Mouse (Mus musculus) stomach, embryonic 14.5 days (tissue): ENCODE results near the gene Wfdc1. TPM values are rescaled to one million over a fixed set of nuclear protein-coding genes. Genes with fewer than 3 reads are reported as not detected.

Experiments
- ATAC-seq: fragments of 200-750 bp; cut with Nextera tagmentation; 2 replicates; pipeline ENCODE4 v1.8.0; 2017; ENCODE audit warnings: low read depth, moderate TSS enrichment; ENCODE audit not compliant: insufficient number of reproducible peaks, insufficient read depth, low FRiP score
- H3K27ac ChIP-seq: fragments of 300-500 bp; sonication (generic); 2 replicates; pipeline ENCODE4 v1.5.1; 2014; ENCODE audit warnings: mild to moderate bottlenecking, low read length, moderate library complexity, mixed read lengths
- H3K27me3 ChIP-seq: fragments of 300-500 bp; sonication (generic); 2 replicates; pipeline ENCODE4 v1.6.1; 2014; ENCODE audit warnings: low read length, control low read depth, mixed read lengths; ENCODE audit not compliant: control insufficient read depth, insufficient read depth
- H3K36me3 ChIP-seq: fragments of 300-500 bp; sonication (generic); 2 replicates; pipeline ENCODE4 v1.6.1; 2014; ENCODE audit warnings: mild to moderate bottlenecking, control low read depth, low read length, moderate library complexity, mixed read lengths; ENCODE audit not compliant: control insufficient read depth, insufficient read depth
- H3K4me1 ChIP-seq: fragments of 300-500 bp; sonication (generic); 2 replicates; pipeline ENCODE4 v1.6.1; 2014; ENCODE audit warnings: low read length, control low read depth, mixed read lengths; ENCODE audit not compliant: control insufficient read depth, insufficient read depth
- H3K4me2 ChIP-seq: fragments of 300-500 bp; sonication (generic); replicated peaks from 2 replicates; pipeline ENCODE4 v1.6.1; 2014; ENCODE audit warnings: low read depth, low read length, control low read depth
- H3K4me3 ChIP-seq: fragments of 300-500 bp; sonication (generic); 2 replicates; pipeline ENCODE4 v1.5.1; 2014; ENCODE audit warnings: low read depth, low read length, control low read depth
- H3K9ac ChIP-seq: fragments of 300-500 bp; sonication (generic); replicated peaks from 2 replicates; pipeline ENCODE4 v1.6.1; 2014; ENCODE audit warnings: low read depth, mild to moderate bottlenecking, control low read depth, low read length, moderate library complexity, mixed read lengths
- H3K9me3 ChIP-seq: fragments of 300-500 bp; sonication (generic); 2 replicates; pipeline ENCODE4 v1.6.1; 2016; ENCODE audit warnings: low read depth, low read length, control low read depth; ENCODE audit not compliant: control insufficient read depth
- WGBS: fragments of 180-500 bp; shearing (Covaris S2); extraction: QIAGEN DNeasy Blood & Tissue Kit; methylation state at CpG from one replicate; pipeline ENCODE4 v1.1.7; 2014; 5-methylcytosine and 5-hydroxymethylcytosine counted together
- polyA plus RNA-seq: library from polyadenylated mRNA; unstranded; fragments of >200 nt; fragmentation: Nextera tagmentation; extraction: Ambion mirVana; gene quantifications from 2 replicates; pipeline ENCODE4 v1.2.1, GENCODE M21; 2014

The Wfdc1 gene
- polyA plus RNA-seq, 1 experiment from 2014 or later, result 12.6 TPM

DNA sequence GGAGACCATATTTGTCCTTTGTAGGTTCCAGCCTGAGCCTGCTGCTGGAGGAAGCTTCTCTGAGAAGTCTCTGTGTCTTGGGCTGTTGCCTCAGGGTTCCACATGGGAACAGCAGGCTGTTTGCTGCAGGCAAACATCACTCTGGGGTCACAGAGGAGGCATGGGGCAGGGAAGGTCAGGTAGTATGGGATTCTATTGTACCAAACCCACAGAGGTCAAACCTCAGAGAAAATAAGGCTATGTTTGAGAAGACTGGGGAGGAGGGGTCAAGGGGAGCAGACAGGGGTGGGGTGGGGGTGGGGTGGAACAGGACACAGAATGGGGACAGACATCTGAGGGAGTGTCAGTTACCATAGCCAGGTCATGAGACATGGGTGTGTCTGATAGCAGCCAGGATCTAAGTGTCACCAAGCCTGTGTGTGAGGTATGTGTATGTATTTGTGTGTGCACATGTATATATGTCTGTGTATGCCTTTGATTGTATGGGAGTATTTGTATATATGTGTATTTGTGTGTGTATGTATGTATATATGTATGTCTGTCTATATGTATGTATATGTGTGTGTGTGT lies 50.6 kb downstream of the Wfdc1 start:
- H3K4me2 ChIP-seq, result no peak overlapping the region
- no peaks in the 10 kb centered on the region for H3K9me3 ChIP-seq
- peak; percentile 44; the same call in 1 of the 2 replicates for ATAC-seq
- no peak overlapping the region for H3K9ac ChIP-seq
- H3K4me3 ChIP-seq, result no peak overlapping the region
- no peak overlapping the region for H3K27ac ChIP-seq
- no peaks in the 10 kb centered on the region for H3K36me3 ChIP-seq
- H3K27me3 ChIP-seq, result no peaks in the 10 kb centered on the region
- peaks cover 8% of the 10 kb centered on the region; the same call in 1 of the 2 replicates for H3K4me1 ChIP-seq

DNA sequence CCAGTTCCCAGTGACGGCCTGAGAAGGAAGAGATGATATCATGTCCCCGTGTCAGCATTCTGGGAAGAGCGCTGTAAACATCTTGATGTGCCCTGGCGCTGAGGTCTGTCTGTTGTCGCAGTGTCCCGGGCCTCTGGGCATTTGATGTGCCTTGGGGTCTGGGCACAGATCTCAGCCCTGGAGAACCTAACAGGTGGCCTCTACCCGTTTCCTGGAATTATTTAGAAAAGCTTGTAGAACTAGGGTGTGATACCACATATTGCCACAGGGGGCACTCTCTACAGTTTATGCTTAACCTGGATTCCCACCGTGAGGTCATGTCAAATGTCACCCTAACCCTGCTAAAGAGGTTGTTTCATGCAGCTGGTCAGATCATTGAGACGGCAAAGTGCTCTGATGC lies 51.6 kb downstream of the Wfdc1 start:
- H3K4me2 ChIP-seq, result no peak overlapping the region
- H3K4me1 ChIP-seq, result peaks cover 8% of the 10 kb centered on the region; the same call in 1 of the 2 replicates
- ATAC-seq, result no peak
- no peaks in the 10 kb centered on the region for H3K9me3 ChIP-seq
- H3K36me3 ChIP-seq, result no peaks in the 10 kb centered on the region
- no peak overlapping the region for H3K27ac ChIP-seq
- no peak overlapping the region for H3K9ac ChIP-seq
- no peaks in the 10 kb centered on the region for H3K27me3 ChIP-seq
- no peak overlapping the region for H3K4me3 ChIP-seq
- WGBS, result 58% methylated on average over 9 of the region's 9 CpGs

DNA sequence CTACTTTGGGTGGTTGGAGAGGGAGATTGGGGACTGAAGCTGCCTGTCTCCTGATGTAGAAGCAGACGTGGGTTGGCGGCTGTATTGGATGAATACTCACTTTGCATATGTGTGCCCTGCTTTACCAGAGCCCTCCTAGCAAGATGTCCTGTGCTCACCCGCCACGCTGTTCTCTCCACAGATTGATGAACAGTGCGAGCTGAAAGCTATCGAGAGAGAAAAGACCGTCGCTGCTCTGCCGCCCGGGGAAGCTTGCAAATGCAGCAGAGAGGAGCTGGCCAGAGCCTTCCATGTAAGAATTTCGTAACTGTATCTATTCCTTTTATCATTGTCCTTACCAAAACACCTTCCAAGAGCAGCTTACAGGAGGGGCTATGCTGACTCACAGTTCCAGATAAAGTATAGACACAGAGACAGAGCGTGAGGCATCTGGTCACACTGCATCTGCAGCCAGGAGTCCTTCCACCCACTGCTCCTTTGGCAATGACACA lies 52.9 kb downstream of the Wfdc1 start:
- no peak overlapping the region for H3K9ac ChIP-seq
- WGBS, result 54% methylated on average over 12 of the region's 12 CpGs
- ATAC-seq, result no peak
- H3K4me2 ChIP-seq, result no peak overlapping the region
- peaks cover 8% of the 10 kb centered on the region; the same call in 1 of the 2 replicates for H3K4me1 ChIP-seq
- no peaks in the 10 kb centered on the region for H3K9me3 ChIP-seq
- H3K4me3 ChIP-seq, result no peak overlapping the region
- no peaks in the 10 kb centered on the region for H3K27me3 ChIP-seq
- no peaks in the 10 kb centered on the region for H3K36me3 ChIP-seq
- no peak overlapping the region for H3K27ac ChIP-seq

DNA sequence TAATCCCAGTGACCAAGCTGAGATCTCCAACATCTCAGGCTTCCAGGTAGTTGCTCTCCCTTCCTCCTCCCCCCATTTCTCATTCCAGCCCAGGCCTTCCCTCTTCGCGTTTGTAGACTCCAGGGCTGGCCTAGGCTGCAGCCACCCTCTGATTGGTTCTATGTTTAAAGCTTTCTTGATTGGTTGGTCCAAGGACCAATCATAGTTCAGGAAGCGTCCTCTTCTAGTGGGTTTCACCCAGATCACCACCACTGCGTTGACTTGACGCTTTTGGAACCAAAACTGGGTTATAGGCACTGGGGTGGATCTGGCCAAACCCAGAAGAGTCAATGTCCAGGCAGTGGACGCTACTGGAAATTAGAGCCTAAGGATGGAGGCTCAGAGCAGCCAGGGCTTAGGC lies 56.2 kb downstream of the Wfdc1 start:
- Histone ChIP-seq H3K27ac (no peak overlapping the region), H3K4me1 (no peaks in the 10 kb centered on the region), H3K36me3 (no peaks in the 10 kb centered on the region), H3K9me3 (no peaks in the 10 kb centered on the region), H3K4me3 (no peak overlapping the region), H3K4me2 (no peak overlapping the region), H3K27me3 (no peaks in the 10 kb centered on the region), H3K9ac (no peak overlapping the region)
- 53% methylated on average over 6 of the region's 6 CpGs for WGBS
- no peak for ATAC-seq

DNA sequence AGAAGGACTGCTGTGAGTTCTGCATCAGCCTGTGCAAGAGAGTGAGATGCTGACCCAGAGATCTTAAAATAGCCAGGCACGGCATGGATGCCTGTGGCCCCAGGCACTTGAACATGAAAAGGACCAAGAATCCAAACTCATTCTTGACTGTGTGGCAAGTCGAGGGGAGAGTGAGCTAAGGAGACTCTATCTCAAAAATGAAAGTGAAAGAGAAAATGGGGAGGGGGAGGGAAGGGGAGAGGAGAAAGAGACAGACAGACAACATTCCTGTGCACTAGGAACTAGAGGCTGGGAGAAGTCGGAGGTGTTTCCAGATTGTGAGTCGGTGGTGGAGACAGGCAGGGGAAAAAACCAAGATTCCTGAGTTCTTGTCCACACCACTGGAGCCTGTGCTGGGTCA lies 57.5 kb downstream of the Wfdc1 start:
- no peak for ATAC-seq
- Histone ChIP-seq H3K9me3 (no peaks in the 10 kb centered on the region), H3K27ac (no peak overlapping the region), H3K27me3 (no peaks in the 10 kb centered on the region), H3K4me1 (no peaks in the 10 kb centered on the region), H3K36me3 (no peaks in the 10 kb centered on the region), H3K9ac (no peak overlapping the region), H3K4me3 (no peak overlapping the region), H3K4me2 (no peak overlapping the region)
- 67% methylated on average over 4 of the region's 4 CpGs for WGBS

DNA sequence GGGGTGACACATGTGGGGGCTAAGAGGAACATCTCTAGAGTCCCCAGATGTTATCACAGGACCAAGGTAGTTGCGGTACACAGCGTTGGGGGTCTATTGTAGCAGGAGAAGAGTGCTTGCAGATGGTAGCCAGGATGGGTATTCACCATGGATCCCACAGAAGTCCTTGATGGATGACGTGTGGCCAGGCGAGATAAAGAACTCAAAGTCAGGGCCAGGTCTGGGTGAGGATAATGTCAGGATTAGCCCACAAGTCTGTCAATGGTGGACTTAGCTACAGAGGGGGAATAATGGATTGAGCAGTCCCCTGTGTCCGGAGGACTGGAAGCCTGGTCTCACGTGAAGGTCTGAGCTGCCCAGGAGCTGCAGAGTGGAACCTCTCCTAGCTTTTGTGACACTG lies 58.4 kb downstream of the Wfdc1 start:
- no peaks in the 10 kb centered on the region for H3K4me1 ChIP-seq
- H3K27ac ChIP-seq, result no peak overlapping the region
- H3K9ac ChIP-seq, result no peak overlapping the region
- no peak overlapping the region for H3K4me3 ChIP-seq
- no peaks in the 10 kb centered on the region for H3K9me3 ChIP-seq
- WGBS, result 78% methylated on average over 6 of the region's 6 CpGs
- H3K27me3 ChIP-seq, result no peaks in the 10 kb centered on the region
- no peaks in the 10 kb centered on the region for H3K36me3 ChIP-seq
- H3K4me2 ChIP-seq, result no peak overlapping the region
- ATAC-seq, result no peak

DNA sequence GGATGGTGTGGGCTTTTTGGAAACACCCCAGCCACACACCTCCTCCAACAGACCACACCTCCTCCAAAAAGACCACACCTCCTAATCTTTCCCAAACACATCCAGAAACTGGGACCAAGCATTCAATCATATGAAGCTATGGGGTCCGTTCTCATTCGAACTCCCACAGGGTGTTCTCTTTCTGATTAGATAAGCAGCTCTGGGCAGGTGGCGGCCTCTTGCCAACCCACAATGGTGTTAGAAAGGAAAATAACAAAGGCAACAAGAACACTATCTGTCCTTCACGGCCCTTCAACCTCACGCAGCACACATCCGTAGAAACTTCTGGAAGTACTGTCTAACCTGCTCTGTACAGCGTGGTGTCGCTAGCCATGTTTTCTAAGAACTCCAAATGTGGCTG lies 60.9 kb downstream of the Wfdc1 start:
- H3K9me3 ChIP-seq, result no peaks in the 10 kb centered on the region
- no peaks in the 10 kb centered on the region for H3K27me3 ChIP-seq
- H3K4me3 ChIP-seq, result no peak overlapping the region
- no peaks in the 10 kb centered on the region for H3K4me1 ChIP-seq
- 84% methylated on average over 8 of the region's 8 CpGs for WGBS
- H3K36me3 ChIP-seq, result no peaks in the 10 kb centered on the region
- no peak for ATAC-seq
- H3K9ac ChIP-seq, result no peak overlapping the region
- H3K27ac ChIP-seq, result no peak overlapping the region
- H3K4me2 ChIP-seq, result no peak overlapping the region

DNA sequence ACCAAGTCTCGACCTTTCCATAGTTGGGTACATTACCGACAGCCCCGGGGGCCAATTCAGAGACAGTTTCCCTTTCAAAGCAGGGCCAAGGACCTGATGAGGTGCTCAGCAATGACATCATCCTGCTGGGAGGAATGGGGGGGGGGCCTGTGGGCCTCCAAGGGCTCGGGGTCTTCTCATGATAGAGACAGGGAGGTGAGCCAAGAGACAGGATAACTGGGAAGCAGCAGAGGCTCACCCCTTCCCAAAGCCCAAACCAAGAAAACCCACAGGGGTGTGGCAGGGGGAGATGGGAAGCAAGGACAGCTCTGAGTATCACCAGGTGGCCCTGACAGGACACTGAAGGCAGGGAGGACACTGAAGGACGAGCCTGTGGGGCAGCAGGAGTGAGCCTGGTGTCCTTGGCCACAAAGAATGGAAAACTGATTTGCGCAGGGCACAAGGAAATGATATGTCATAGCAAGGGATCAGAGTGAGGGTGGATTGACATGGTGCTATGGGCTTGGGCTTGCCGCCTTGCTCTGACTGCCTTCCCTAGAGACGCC lies 62.3 kb downstream of the Wfdc1 start:
- Histone ChIP-seq H3K9ac (no peak overlapping the region), H3K36me3 (no peaks in the 10 kb centered on the region), H3K4me1 (no peaks in the 10 kb centered on the region), H3K4me3 (no peak overlapping the region), H3K27me3 (no peaks in the 10 kb centered on the region), H3K27ac (no peak overlapping the region), H3K4me2 (no peak overlapping the region), H3K9me3 (no peaks in the 10 kb centered on the region)
- no peak for ATAC-seq
- WGBS, result 81% methylated on average over 8 of the region's 8 CpGs

DNA sequence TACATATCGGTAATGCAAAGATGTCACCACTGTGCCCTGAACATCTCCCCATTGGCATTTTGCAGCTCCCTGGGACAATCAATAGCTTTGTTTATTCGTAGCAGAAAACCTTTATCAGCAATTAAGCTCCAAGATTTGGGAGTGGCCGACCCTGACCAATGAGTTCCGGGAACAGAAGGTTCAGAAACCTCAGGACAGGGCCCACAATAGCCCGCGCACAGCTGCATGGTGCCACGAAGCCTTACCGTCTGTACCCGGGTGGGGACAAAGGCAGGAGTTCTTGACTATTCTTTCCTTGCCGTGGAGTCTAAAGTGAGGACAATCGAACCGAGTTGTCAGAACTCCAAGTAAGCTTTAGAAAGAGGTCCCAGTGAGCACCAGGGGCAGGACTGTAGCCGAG lies 65.9 kb downstream of the Wfdc1 start:
- H3K27ac ChIP-seq, result no peak overlapping the region
- ATAC-seq, result no peak
- no peaks in the 10 kb centered on the region for H3K9me3 ChIP-seq
- H3K4me3 ChIP-seq, result no peak overlapping the region
- no peaks in the 10 kb centered on the region for H3K27me3 ChIP-seq
- no peak overlapping the region for H3K9ac ChIP-seq
- no peak overlapping the region for H3K4me2 ChIP-seq
- H3K36me3 ChIP-seq, result no peaks in the 10 kb centered on the region
- no peaks in the 10 kb centered on the region for H3K4me1 ChIP-seq
- WGBS, result 74% methylated on average over 13 of the region's 13 CpGs
